Mouse (Mus musculus) lung, adult 18-20 months (tissue): ENCODE results near the gene Olfr666.
"Not testable (repeated sequence)": the region's sequence is repeated elsewhere in the genome, so short reads cannot be mapped to it uniquely, and the experiment has no call there.

Experiments used
- DNase-seq, 2 experiments: peaks; one replicate each; pipeline ENCODE4 v3.0.0; 2022; ENCODE audit warnings: mixed read lengths in 2 of 2

The Olfr666 gene

DNA sequence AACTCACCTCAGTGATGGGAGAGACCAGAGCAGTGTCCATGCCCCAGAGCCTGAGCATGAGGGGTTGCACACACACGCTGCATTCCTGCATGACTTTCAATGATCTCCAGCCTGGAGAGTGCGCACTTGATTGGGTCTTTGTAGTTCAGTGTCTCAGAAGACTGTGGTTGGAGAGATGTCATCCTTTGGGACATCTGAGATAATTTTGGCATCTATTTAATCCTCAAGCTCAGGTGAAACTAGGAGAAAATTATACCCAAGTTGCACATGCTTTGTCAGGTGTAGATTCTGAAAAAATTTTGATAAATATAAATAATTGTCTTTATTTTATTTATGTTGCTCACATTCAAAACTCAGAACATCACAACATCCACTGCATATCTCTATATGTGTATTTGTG is at the start of gene Olfr666:
Olfr666 (minus strand) TSS at position 101 of the 400 bp plus-strand sequence.
- DNase-seq, result no peak

- DNase-seq, result no peak
Observed at GRCm38 (mm10) chr7:104933940-104934339, 38.2 kb upstream of the Olfr666 start, which contains the start of gene Olfr669. Olfr669 (plus strand) TSS chr7:104934240.

DNA sequence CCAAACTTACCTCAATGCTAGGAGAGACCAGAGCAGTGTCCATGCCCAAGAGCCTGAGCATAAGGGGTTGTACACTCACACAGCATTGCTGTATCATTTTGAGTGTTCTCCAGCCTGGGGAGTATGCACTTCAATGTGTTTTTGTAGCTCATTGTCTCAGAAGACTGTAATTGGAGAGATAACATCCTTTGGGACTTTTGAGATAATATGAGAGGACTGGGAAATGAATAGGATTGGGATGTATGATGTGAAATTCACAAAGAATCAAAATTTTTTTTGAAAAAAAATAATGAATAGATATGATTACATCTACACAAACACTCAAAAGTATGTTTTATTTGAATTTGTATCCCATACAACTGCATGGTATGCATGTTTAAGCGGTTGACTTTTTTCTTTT is 32.2 kb upstream of the Olfr666 start, which contains the start of gene Olfr668:
Olfr668 (minus strand) TSS at position 101 of the 400 bp plus-strand sequence.
- DNase-seq, result no peak

GRCm38 (mm10) chr7:104921382-104921781 is 25.6 kb upstream of the Olfr666 start, which contains the start of gene Olfr667:
Olfr667 (minus strand) TSS chr7:104921482.
- no peak for DNase-seq

- DNase-seq, result no peak
Observed at GRCm38 (mm10) chr7:104877731-104878130, 18.0 kb downstream of the Olfr666 start, which contains the start of gene Olfr665. Olfr665 (plus strand) TSS chr7:104878031.

- DNase-seq, result no peak
Observed at GRCm38 (mm10) chr7:104861381-104861780, 34.4 kb downstream of the Olfr666 start.

GRCm38 (mm10) chr7:104857683-104858082 is 38.1 kb downstream of the Olfr666 start:
- no peak for DNase-seq

GRCm38 (mm10) chr7:104856709-104857108 is 39.0 kb downstream of the Olfr666 start, which contains the start of gene Usp17la:
Usp17la (plus strand) TSS chr7:104857009.
- not testable (repeated sequence) for DNase-seq

DNA sequence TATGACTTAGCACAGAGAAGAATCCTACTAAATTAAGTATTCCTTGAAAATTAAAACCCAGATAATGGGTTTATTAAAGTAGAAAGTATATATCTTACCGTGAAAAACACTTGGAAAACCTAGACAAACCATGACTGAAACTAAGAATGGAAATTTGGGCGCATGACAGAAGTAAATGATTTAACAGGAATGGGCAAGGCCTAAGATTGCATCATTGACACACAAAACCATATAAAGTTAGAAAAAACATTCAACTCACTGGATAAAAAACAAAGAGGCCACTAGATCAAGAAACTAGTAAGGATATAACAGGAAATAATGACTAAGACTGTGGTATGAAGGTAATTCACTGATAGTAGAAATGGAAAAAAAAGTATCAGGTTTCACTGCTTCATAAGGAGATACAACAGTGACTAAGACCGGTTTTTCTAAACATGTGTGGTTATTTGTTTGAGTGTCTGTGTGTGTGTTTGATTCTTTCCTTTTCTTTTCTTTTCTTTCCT is 40.5 kb downstream of the Olfr666 start:
- DNase-seq, result no peak

DNA sequence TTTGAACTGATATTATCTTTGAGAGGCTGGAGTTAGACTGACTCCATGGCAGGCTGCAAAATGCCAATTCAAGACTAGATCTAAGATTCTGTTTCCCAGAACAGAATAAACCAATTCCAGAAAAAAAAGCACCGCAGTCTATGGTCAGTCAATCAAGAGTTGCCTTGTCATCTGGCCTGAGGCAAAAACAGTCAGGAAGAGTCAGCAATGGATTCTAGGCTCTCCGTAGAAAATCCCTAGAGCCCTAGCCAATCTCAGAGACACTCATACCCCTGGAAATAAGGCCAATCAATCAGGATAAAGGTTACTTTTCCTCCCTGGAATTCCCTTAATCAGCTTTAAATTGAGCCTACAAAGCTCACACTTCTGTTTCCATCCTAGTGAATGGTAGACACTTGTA is 44.2 kb downstream of the Olfr666 start:
- not testable (repeated sequence) for DNase-seq

DNA sequence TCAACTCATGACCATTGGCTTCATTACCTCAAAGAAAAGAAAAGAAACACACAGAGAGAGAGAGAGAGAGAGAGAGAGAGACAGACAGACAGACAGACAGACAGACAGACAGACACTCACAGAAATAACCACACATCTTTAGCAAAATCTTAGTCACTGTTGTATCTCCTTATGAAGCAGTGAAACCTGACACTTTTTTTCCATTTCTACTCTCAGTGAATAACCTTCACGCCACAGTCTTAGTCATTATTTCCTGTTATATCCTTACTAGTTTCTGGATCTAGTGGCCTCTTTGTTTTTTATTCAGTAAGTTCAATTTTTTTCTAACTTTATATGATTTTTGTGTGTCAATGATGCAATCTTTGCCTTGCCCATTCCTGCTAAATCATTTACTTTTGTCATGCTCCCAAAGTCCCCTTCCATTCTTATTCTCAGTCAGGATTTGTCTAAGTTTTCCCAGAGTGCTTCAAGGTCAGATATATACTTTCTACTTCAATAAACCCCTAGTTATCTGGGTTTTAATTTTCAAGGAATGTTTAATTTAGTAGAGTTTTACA is 51.9 kb downstream of the Olfr666 start:
- DNase-seq, result no peak

DNA sequence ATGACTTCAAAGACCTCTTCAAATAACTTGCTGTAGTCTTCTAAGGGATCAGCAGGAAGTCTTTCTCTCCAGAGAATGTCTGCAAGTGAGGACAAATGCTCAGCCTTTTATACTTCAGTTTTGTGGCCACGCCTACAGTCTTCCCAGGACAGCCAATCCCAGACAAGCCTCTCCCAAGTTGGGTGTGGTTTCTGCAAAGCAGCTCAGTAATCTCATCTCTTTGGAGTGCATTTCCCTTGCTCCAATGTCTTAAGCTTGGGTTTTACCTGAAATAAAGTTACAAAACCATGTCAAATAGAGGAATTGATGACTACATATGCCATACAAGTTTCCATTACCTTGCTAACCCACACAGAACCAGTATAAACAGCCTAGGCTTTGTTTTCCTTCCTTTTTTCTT is 53.2 kb downstream of the Olfr666 start, which contains the start of gene Usp17lb:
Usp17lb (minus strand) TSS at position 101 of the 400 bp plus-strand sequence.
- DNase-seq, result no peak
